8 mouse cellular contexts compared by ENCODE assay signal in genomic region chr7:131362615-131363300, GRCm38 (mm10). TPM values are rescaled to one million over a fixed set of nuclear protein-coding genes. Genes with fewer than 3 reads are reported as not detected.
DNase-seq lines count a peak whose midpoint lies in the region; ATAC-seq and TF ChIP-seq lines count a peak whose summit lies in the region.

Gene 2310057M21Rik, minus strand, starts transcription at chr7:131362759.

- H3K36me3 ChIP-seq in heart, embryonic 12.5 days, result peaks cover 22% of the 10 kb centered on the region
- H3K36me3 ChIP-seq in kidney, postnatal 0 days (ENCODE audit: insufficient read depth, low read length), result 0 out of 2 replicates have a peak, but pooled peaks cover 9% of the 10 kb centered on the region
- H3K36me3 ChIP-seq in liver, embryonic 11.5 days (ENCODE audit: control insufficient read depth, insufficient read depth, low read length), result peaks cover 8% of the 10 kb centered on the region; the same call in 1 of the 2 replicates
- H3K36me3 ChIP-seq in stomach, embryonic 16.5 days (ENCODE audit: control insufficient read depth, insufficient read depth, low read length), result peaks cover 5% of the 10 kb centered on the region; the same call in 1 of the 2 replicates

- H3K4me2 ChIP-seq in heart, embryonic 12.5 days, result peak within 1 kb of the TSS; percentile 92
- peak within 1 kb of the TSS; percentile 91 for H3K4me2 ChIP-seq in kidney, postnatal 0 days (ENCODE audit: low read length)
- peak within 1 kb of the TSS; percentile 80 for H3K4me2 ChIP-seq in liver, embryonic 11.5 days
- H3K4me2 ChIP-seq in stomach, embryonic 16.5 days (ENCODE audit: low read depth, low read length), result peak within 1 kb of the TSS; percentile 96

- no peak for TF ChIP-seq CTCF in kidney, postnatal 0 days (IDR thresholded peaks at IDR 0.05; ENCODE audit: low read depth)

- peak within 1 kb of the TSS; percentile 89 for H3K4me3 ChIP-seq in heart, embryonic 12.5 days
- peak within 1 kb of the TSS; percentile 80 for H3K4me3 ChIP-seq in kidney, postnatal 0 days (replicated peaks; ENCODE audit: low read depth, low read length)
- H3K4me3 ChIP-seq in liver, embryonic 11.5 days (ENCODE audit: low read depth, low read length), result peak within 1 kb of the TSS; percentile 81
- peak within 1 kb of the TSS; percentile 88 for H3K4me3 ChIP-seq in stomach, embryonic 16.5 days (replicated peaks; ENCODE audit: low read length)

- H3K9ac ChIP-seq in heart, embryonic 12.5 days, result peak within 1 kb of the TSS; percentile 96
- peak within 1 kb of the TSS; percentile 91 for H3K9ac ChIP-seq in kidney, postnatal 0 days (ENCODE audit: low read depth, low read length)
- H3K9ac ChIP-seq in liver, embryonic 11.5 days (ENCODE audit: low read depth, low read length), result peak within 1 kb of the TSS; percentile 84
- peak within 1 kb of the TSS; percentile 90 for H3K9ac ChIP-seq in stomach, embryonic 16.5 days (ENCODE audit: low read length)

- H3K27ac ChIP-seq in heart, embryonic 12.5 days (ENCODE audit: poor library complexity, severe bottlenecking), result peak within 1 kb of the TSS; percentile 95
- peak within 1 kb of the TSS; percentile 93 for H3K27ac ChIP-seq in kidney, postnatal 0 days
- peak within 1 kb of the TSS; percentile 88 for H3K27ac ChIP-seq in liver, embryonic 11.5 days (ENCODE audit: low read depth, low read length)
- H3K27ac ChIP-seq in stomach, embryonic 16.5 days (ENCODE audit: low read length), result peak within 1 kb of the TSS; percentile 98

- ATAC-seq in erythroid progenitor cell, adult 5-6 weeks (replicated peaks; ENCODE audit: low FRiP score, poor library complexity, severe bottlenecking), result peak; percentile 92
- ATAC-seq in heart, embryonic 12.5 days (ENCODE audit: insufficient number of reproducible peaks, low FRiP score), result peak; percentile 96
- ATAC-seq in kidney, postnatal 0 days (replicated peaks; ENCODE audit: low FRiP score, low read depth), result peak; percentile 97
- peak; percentile 96 for ATAC-seq in liver, embryonic 11.5 days (replicated peaks; ENCODE audit: low FRiP score)
- peak; percentile 98 for ATAC-seq in stomach, embryonic 16.5 days (ENCODE audit: insufficient read depth, low FRiP score)

- peaks cover 14% of the 10 kb centered on the region for H3K4me1 ChIP-seq in heart, embryonic 12.5 days (replicated peaks)
- 0 out of 2 replicates have a peak, but pooled peaks cover 3% of the 10 kb centered on the region for H3K4me1 ChIP-seq in kidney, postnatal 0 days (replicated peaks; ENCODE audit: insufficient read depth, low read length)
- peaks cover 7% of the 10 kb centered on the region for H3K4me1 ChIP-seq in liver, embryonic 11.5 days (replicated peaks; ENCODE audit: control insufficient read depth, insufficient read depth, low read length)
- H3K4me1 ChIP-seq in stomach, embryonic 16.5 days (ENCODE audit: control insufficient read depth, insufficient read depth, low read length), result peaks cover 12% of the 10 kb centered on the region

- under 1% methylated on average over 55 of the region's 55 CpGs for WGBS in heart, embryonic 12.5 days
- under 1% methylated on average over 55 of the region's 55 CpGs for WGBS in kidney, postnatal 0 days
- under 1% methylated on average over 55 of the region's 55 CpGs for WGBS in liver, embryonic 11.5 days
- under 1% methylated on average over 55 of the region's 55 CpGs for WGBS in stomach, embryonic 16.5 days

- H3K9me3 ChIP-seq in heart, embryonic 12.5 days (replicated peaks), result no peaks in the 10 kb centered on the region
- no peaks in the 10 kb centered on the region for H3K9me3 ChIP-seq in kidney, postnatal 0 days (replicated peaks; ENCODE audit: low read length)
- H3K9me3 ChIP-seq in liver, embryonic 11.5 days (ENCODE audit: control insufficient read depth, low read length), result no peaks in the 10 kb centered on the region
- H3K9me3 ChIP-seq in stomach, embryonic 16.5 days (replicated peaks; ENCODE audit: control insufficient read depth, low read length), result no peaks in the 10 kb centered on the region

- no peaks in the 10 kb centered on the region for H3K27me3 ChIP-seq in heart, embryonic 12.5 days (replicated peaks)
- H3K27me3 ChIP-seq in kidney, postnatal 0 days (ENCODE audit: insufficient read depth, low read length), result no peaks in the 10 kb centered on the region
- H3K27me3 ChIP-seq in liver, embryonic 11.5 days (replicated peaks; ENCODE audit: control insufficient read depth, insufficient read depth, low read length), result no peaks in the 10 kb centered on the region
- no peaks in the 10 kb centered on the region for H3K27me3 ChIP-seq in stomach, embryonic 16.5 days (ENCODE audit: control insufficient read depth, insufficient read depth, low read length)

- peak; percentile 92 for DNase-seq in CD4-positive, CD25-positive, alpha-beta regulatory T cell, adult 2 months (ENCODE audit: low read depth, low spot score)
- DNase-seq in brain, embryonic 18.5 days (ENCODE audit: low read depth, low spot score), result peak; percentile 96
- DNase-seq in kidney, postnatal 0 days (ENCODE audit: low spot score), result peak; percentile 98
- peak; percentile 92 for DNase-seq in liver, embryonic 11.5 days (ENCODE audit: low spot score)
- DNase-seq in naive thymus-derived CD4-positive, alpha-beta T cell, adult 2 months (ENCODE audit: low read depth), result peak; percentile 93

RNA-seq across cellular contexts. Expression of gene 2310057M21Rik, which starts in this region (rescaled TPM):
- 4.3 and 9.2 TPM in 2 replicates for total RNA-seq in erythroid progenitor cell, adult 5-6 weeks (2015; ENCODE audit: low replicate concordance)
- total RNA-seq in erythroid progenitor cell, adult 5-6 weeks (2017; ENCODE audit: low replicate concordance), result 5.6 and 6.0 TPM in 2 replicates
- polyA plus RNA-seq in heart, embryonic 12.5 days (2016; fragmentation: Nextera tagmentation; extraction: Ambion mirVana), result 17.7 and 20.3 TPM in 2 replicates
- polyA plus RNA-seq in kidney, postnatal 0 days (2015; fragmentation: Nextera tagmentation; extraction: Ambion mirVana), result 15.0 and 16.9 TPM in 2 replicates
- polyA plus RNA-seq in liver, embryonic 11.5 days (2014; fragmentation: Nextera tagmentation; extraction: Ambion mirVana), result 19.2 and 27.1 TPM in 2 replicates
- 21.4 and 21.7 TPM in 2 replicates for polyA plus RNA-seq in stomach, embryonic 16.5 days (2015; fragmentation: Nextera tagmentation; extraction: Ambion mirVana)

Comparison
In these comparisons a context has a peak if more than half of its experiments do, and no peak if none do; other contexts are left out.
1. Peak in every context shown above with its lines: DNase-seq, ATAC-seq, H3K4me3 ChIP-seq and H3K27ac ChIP-seq.